Mouse (Mus musculus): ENCODE data around the gene Slc30a10. TPM values are rescaled to one million over a fixed set of nuclear protein-coding genes. Genes with fewer than 3 reads are reported as not detected.

The Slc30a10 gene
- polyA plus RNA-seq, 1 experiment from 2014 or later: 0.01 TPM

- no peaks in the 10 kb centered on the region for H3K4me1 ChIP-seq (replicated peaks; ENCODE audit: control insufficient read depth, insufficient read depth)
- no peaks in the 10 kb centered on the region for H3K36me3 ChIP-seq (ENCODE audit: control insufficient read depth, insufficient read depth, low read length)
- no peak overlapping the region for H3K4me3 ChIP-seq (ENCODE audit: low read depth, low read length)
- no peak overlapping the region for H3K4me2 ChIP-seq (replicated peaks; ENCODE audit: low read depth)
- H3K9me3 ChIP-seq (ENCODE audit: control insufficient read depth, low read length): no peaks in the 10 kb centered on the region
- DNase-seq (ENCODE audit: low spot score): no peak
- TF ChIP-seq EP300 (optimal IDR thresholded peaks at IDR 0.05) (no peak), CTCF (IDR thresholded peaks at IDR 0.05; ENCODE audit: low read depth) (no peak)
- H3K27me3 ChIP-seq (ENCODE audit: control insufficient read depth, insufficient read depth, low read length): no peaks in the 10 kb centered on the region
- WGBS: 73% methylated on average over 18 of the region's 18 CpGs
- H3K9ac ChIP-seq (ENCODE audit: low read length): no peak overlapping the region
- no peak overlapping the region for H3K27ac ChIP-seq (replicated peaks)
- ATAC-seq (ENCODE audit: low FRiP score, low TSS enrichment): no peak
Observed at GRCm38 (mm10) chr1:185441703-185442472, 12.8 kb upstream of the Slc30a10 start.

GRCm38 (mm10) chr1:185448936-185449335 is 5.7 kb upstream of the Slc30a10 start:
- DNase-seq (ENCODE audit: low spot score) (no peak), ATAC-seq (ENCODE audit: low FRiP score, low TSS enrichment) (no peak)
- Histone ChIP-seq H3K9ac (ENCODE audit: low read length) (no peak overlapping the region), H3K9me3 (ENCODE audit: control insufficient read depth, low read length) (no peaks in the 10 kb centered on the region), H3K4me1 (replicated peaks; ENCODE audit: control insufficient read depth, insufficient read depth) (no peaks in the 10 kb centered on the region), H3K36me3 (ENCODE audit: control insufficient read depth, insufficient read depth, low read length) (no peaks in the 10 kb centered on the region), H3K4me2 (replicated peaks; ENCODE audit: low read depth) (no peak overlapping the region), H3K27me3 (ENCODE audit: control insufficient read depth, insufficient read depth, low read length) (no peaks in the 10 kb centered on the region), H3K27ac (replicated peaks) (no peak overlapping the region), H3K4me3 (ENCODE audit: low read depth, low read length) (no peak overlapping the region)
- WGBS: 86% methylated on average over 7 of the region's 7 CpGs
- TF ChIP-seq CTCF (IDR thresholded peaks at IDR 0.05; ENCODE audit: low read depth) (no peak), EP300 (optimal IDR thresholded peaks at IDR 0.05) (no peak)

GRCm38 (mm10) chr1:185449727-185450126 is 4.9 kb upstream of the Slc30a10 start:
- ATAC-seq (ENCODE audit: low FRiP score, low TSS enrichment): no peak
- Histone ChIP-seq H3K4me2 (replicated peaks; ENCODE audit: low read depth) (no peak overlapping the region), H3K9ac (ENCODE audit: low read length) (no peak overlapping the region), H3K4me3 (ENCODE audit: low read depth, low read length) (no peak overlapping the region), H3K27ac (replicated peaks) (no peak overlapping the region), H3K27me3 (ENCODE audit: control insufficient read depth, insufficient read depth, low read length) (peaks cover 1% of the 10 kb centered on the region; the same call in 1 of the 2 replicates), H3K9me3 (ENCODE audit: control insufficient read depth, low read length) (no peaks in the 10 kb centered on the region), H3K36me3 (ENCODE audit: control insufficient read depth, insufficient read depth, low read length) (no peaks in the 10 kb centered on the region), H3K4me1 (replicated peaks; ENCODE audit: control insufficient read depth, insufficient read depth) (no peaks in the 10 kb centered on the region)
- WGBS: 78% methylated on average over 2 of the region's 2 CpGs
- TF ChIP-seq CTCF (IDR thresholded peaks at IDR 0.05; ENCODE audit: low read depth): no peak
- TF ChIP-seq EP300 (optimal IDR thresholded peaks at IDR 0.05): no peak
- DNase-seq (ENCODE audit: low spot score): no peak

- TF ChIP-seq EP300 (optimal IDR thresholded peaks at IDR 0.05): no peak
- TF ChIP-seq CTCF (IDR thresholded peaks at IDR 0.05; ENCODE audit: low read depth): no peak
- Histone ChIP-seq H3K27me3 (ENCODE audit: control insufficient read depth, insufficient read depth, low read length) (peaks cover 9% of the 10 kb centered on the region; the same call in 1 of the 2 replicates), H3K9me3 (ENCODE audit: control insufficient read depth, low read length) (no peaks in the 10 kb centered on the region), H3K4me2 (replicated peaks; ENCODE audit: low read depth) (no peak overlapping the region), H3K36me3 (ENCODE audit: control insufficient read depth, insufficient read depth, low read length) (no peaks in the 10 kb centered on the region), H3K4me3 (ENCODE audit: low read depth, low read length) (no peak overlapping the region), H3K9ac (ENCODE audit: low read length) (no peak overlapping the region), H3K27ac (replicated peaks) (no peak overlapping the region), H3K4me1 (replicated peaks; ENCODE audit: control insufficient read depth, insufficient read depth) (no peaks in the 10 kb centered on the region)
- no peak for DNase-seq (ENCODE audit: low spot score)
- no peak for ATAC-seq (ENCODE audit: low FRiP score, low TSS enrichment)
- WGBS: 85% methylated on average over 8 of the region's 8 CpGs
Observed at GRCm38 (mm10) chr1:185451077-185451476, 3.6 kb upstream of the Slc30a10 start.

GRCm38 (mm10) chr1:185451495-185451894 is 3.2 kb upstream of the Slc30a10 start:
- ATAC-seq (ENCODE audit: low FRiP score, low TSS enrichment): no peak
- Histone ChIP-seq H3K9ac (ENCODE audit: low read length) (no peak overlapping the region), H3K9me3 (ENCODE audit: control insufficient read depth, low read length) (no peaks in the 10 kb centered on the region), H3K4me1 (replicated peaks; ENCODE audit: control insufficient read depth, insufficient read depth) (no peaks in the 10 kb centered on the region), H3K4me2 (replicated peaks; ENCODE audit: low read depth) (no peak overlapping the region), H3K27me3 (ENCODE audit: control insufficient read depth, insufficient read depth, low read length) (peaks cover 9% of the 10 kb centered on the region; the same call in 1 of the 2 replicates), H3K4me3 (ENCODE audit: low read depth, low read length) (no peak overlapping the region), H3K36me3 (ENCODE audit: control insufficient read depth, insufficient read depth, low read length) (no peaks in the 10 kb centered on the region), H3K27ac (replicated peaks) (no peak overlapping the region)
- no peak for TF ChIP-seq CTCF (IDR thresholded peaks at IDR 0.05; ENCODE audit: low read depth)
- TF ChIP-seq EP300 (optimal IDR thresholded peaks at IDR 0.05): no peak
- DNase-seq (ENCODE audit: low spot score): no peak
- WGBS: 83% methylated on average over 3 of the region's 3 CpGs

GRCm38 (mm10) chr1:185452461-185452860 is 2.2 kb upstream of the Slc30a10 start:
- TF ChIP-seq EP300 (optimal IDR thresholded peaks at IDR 0.05) (no peak), CTCF (IDR thresholded peaks at IDR 0.05; ENCODE audit: low read depth) (no peak)
- Histone ChIP-seq H3K27me3 (ENCODE audit: control insufficient read depth, insufficient read depth, low read length) (peaks cover 9% of the 10 kb centered on the region; the same call in 1 of the 2 replicates), H3K9ac (ENCODE audit: low read length) (no peak overlapping the region), H3K36me3 (ENCODE audit: control insufficient read depth, insufficient read depth, low read length) (no peaks in the 10 kb centered on the region), H3K4me2 (replicated peaks; ENCODE audit: low read depth) (no peak overlapping the region), H3K27ac (replicated peaks) (no peak overlapping the region), H3K9me3 (ENCODE audit: control insufficient read depth, low read length) (no peaks in the 10 kb centered on the region), H3K4me1 (replicated peaks; ENCODE audit: control insufficient read depth, insufficient read depth) (no peaks in the 10 kb centered on the region), H3K4me3 (ENCODE audit: low read depth, low read length) (no peak overlapping the region)
- 82% methylated on average over 6 of the region's 6 CpGs for WGBS
- no peak for DNase-seq (ENCODE audit: low spot score)
- no peak for ATAC-seq (ENCODE audit: low FRiP score, low TSS enrichment)

Measured in stomach, postnatal 0 days (tissue).